Comparison of ENCODE assay signal across 25 mouse cellular contexts in genomic region chr6:55879356-55879960, GRCm38 (mm10). TPM values are rescaled to one million over a fixed set of nuclear protein-coding genes. Genes with fewer than 3 reads are reported as not detected.
DNase-seq lines count a peak whose midpoint lies in the region; ATAC-seq and TF ChIP-seq lines count a peak whose summit lies in the region.
"Had no signal": no experiment of that assay in that cellular context is flagged by ENCODE, and none has a peak within 500 bp of the region (broad histone marks: within the 10 kb centered on the region; RNA-seq: fewer than 3 reads in every experiment).

No protein-coding gene starts in this region.

- ATAC-seq in cerebellum, adult (ENCODE audit: insufficient number of reproducible peaks, low FRiP score, low TSS enrichment) = no peak
- ATAC-seq in frontal cortex, adult (ENCODE audit: low TSS enrichment) = peak; percentile 73; the same call in 1 of the 2 replicates
- ATAC-seq: hindbrain, postnatal 0 days; intestine, embryonic 16.5 days; Patski had no signal

- no peak for TF ChIP-seq CTCF in brain, embryonic 14.5 days (IDR thresholded peaks at IDR 0.05; ENCODE audit: borderline replicate concordance, extremely low read depth, insufficient read depth, insufficient read length)

- no peak for TF ChIP-seq POLR2A in brain, embryonic 14.5 days (IDR thresholded peaks at IDR 0.05; ENCODE audit: borderline replicate concordance, extremely low read depth, insufficient read depth, insufficient read length, poor library complexity, severe bottlenecking)

- peak; percentile 5 to 15 for DNase-seq in cerebellum, postnatal 36 days
- DNase-seq in frontal cortex, postnatal 10 days (ENCODE audit: low spot score in 2 of 2) = no peak
- DNase-seq in Muller cell, postnatal 12 days (ENCODE audit: inconsistent ontology term) = peak; percentile 67
- DNase-seq in brain, embryonic 14.5 days (ENCODE audit: low read depth) = peak; percentile 87
- no peak for DNase-seq in lung, postnatal 36 days
- no peak for DNase-seq in ovary, adult 18-20 months (ENCODE audit: low spot score)
- DNase-seq: adrenal gland, adult 2 months; gastrocnemius, postnatal 14 days; heart, adult 18-20 months; heart, postnatal 10 days; kidney, adult 9 months; kidney, postnatal 36 days; left cerebral cortex, postnatal 4 days; lung, postnatal 4 days; midbrain, embryonic 14.5 days; retina, postnatal 1 day had no signal

RNA-seq across cellular contexts. Expression of gene Itprid1, which starts 42.8 kb away (rescaled TPM):
- polyA plus RNA-seq in brain, embryonic 14.5 days (2012; rRNA removed) = 0.26 and 1.2 TPM in 2 replicates
- polyA plus RNA-seq: adrenal gland, adult 2 months; heart, embryonic 12.5 days; intestine, embryonic 16.5 days; liver, embryonic 14.5 days; midbrain, embryonic 14.5 days; neural tube, embryonic 11.5 days; Patski; thymus, postnatal 0 days had no signal

Comparison
In these comparisons a context has a peak if more than half of its experiments do, and no peak if none do; other contexts are left out.
1. DNase-seq: peak in cerebellum, postnatal 36 days (2 of 2), Muller cell, postnatal 12 days (single experiment) and brain, embryonic 14.5 days (single experiment); none in frontal cortex, postnatal 10 days (0 of 2), lung, postnatal 36 days (single experiment) and ovary, adult 18-20 months (single experiment).